Mouse (Mus musculus) frontal cortex, postnatal 36 days (tissue): Measurements from ENCODE around the gene Hcn1.
"Not testable (repeated sequence)": the region's sequence is repeated elsewhere in the genome, so short reads cannot be mapped to it uniquely, and the experiment has no call there.

Source experiments
- DNase-seq, 2 experiments: peaks; one replicate each; pipeline ENCODE4 v3.0.0; 2022; ENCODE audit warnings: low spot score in 2 of 2

Hcn1 gene

GRCm38 (mm10) chr13:117858416-117858815 lies 256.3 kb downstream of the Hcn1 start:
- DNase-seq = no peak

- DNase-seq = no peak
These were observed 275.7 kb downstream of the Hcn1 start for GRCm38 (mm10) chr13:117877787-117878186.

GRCm38 (mm10) chr13:117880471-117881225 lies 278.5 kb downstream of the Hcn1 start:
- no peak for DNase-seq

GRCm38 (mm10) chr13:117892076-117892475 lies 290.0 kb downstream of the Hcn1 start:
- no peak for DNase-seq

GRCm38 (mm10) chr13:117898052-117898451 lies 295.9 kb downstream of the Hcn1 start:
- DNase-seq = peak in 1 of 2 experiments; percentile 33

- no peak for DNase-seq
These were observed 305.7 kb downstream of the Hcn1 start for GRCm38 (mm10) chr13:117907801-117908200.

GRCm38 (mm10) chr13:117929734-117930133 lies 327.6 kb downstream of the Hcn1 start:
- DNase-seq = no peak

GRCm38 (mm10) chr13:117931746-117932145 lies 329.6 kb downstream of the Hcn1 start:
- no peak for DNase-seq

- DNase-seq = no peak
These were observed 336.6 kb downstream of the Hcn1 start for GRCm38 (mm10) chr13:117938761-117939160.

- no peak for DNase-seq
These were observed 338.6 kb downstream of the Hcn1 start for GRCm38 (mm10) chr13:117940536-117941280.

GRCm38 (mm10) chr13:117946843-117947242 lies 344.7 kb downstream of the Hcn1 start:
- no peak for DNase-seq

GRCm38 (mm10) chr13:117947704-117948376 lies 345.7 kb downstream of the Hcn1 start:
- DNase-seq = no peak

- DNase-seq = no peak
These were observed 356.6 kb downstream of the Hcn1 start for GRCm38 (mm10) chr13:117958496-117959421.

GRCm38 (mm10) chr13:117964620-117965019 lies 362.5 kb downstream of the Hcn1 start:
- no peak for DNase-seq

- no peak for DNase-seq
These were observed 373.3 kb downstream of the Hcn1 start for GRCm38 (mm10) chr13:117975382-117975781.

- DNase-seq = no peak
These were observed 373.7 kb downstream of the Hcn1 start for GRCm38 (mm10) chr13:117975823-117976222.

- no peak for DNase-seq
These were observed 382.2 kb downstream of the Hcn1 start for GRCm38 (mm10) chr13:117984339-117984738.

- DNase-seq = no peak
These were observed 397.8 kb downstream of the Hcn1 start for GRCm38 (mm10) chr13:117999767-118000488.

- no peak for DNase-seq
These were observed 398.4 kb downstream of the Hcn1 start for GRCm38 (mm10) chr13:118000538-118000937.

- no peak for DNase-seq
These were observed 419.1 kb downstream of the Hcn1 start for GRCm38 (mm10) chr13:118021176-118021575.

GRCm38 (mm10) chr13:118022891-118023290 lies 420.8 kb downstream of the Hcn1 start:
- not testable (repeated sequence) for DNase-seq
